Comparison of ENCODE assay signal across 21 mouse cellular contexts in genomic region chr10:76201416-76201815, GRCm38 (mm10). TPM values are rescaled to one million over a fixed set of nuclear protein-coding genes. Genes with fewer than 3 reads are reported as not detected.
"Had no signal": no experiment of that assay in that cellular context is flagged by ENCODE, and none has a peak within 500 bp of the region (broad histone marks: within the 10 kb centered on the region; RNA-seq: fewer than 3 reads in every experiment).

No protein-coding gene starts in this region.

- H3K9ac ChIP-seq: forebrain, embryonic 15.5 days; forebrain, postnatal 0 days; heart, embryonic 13.5 days; heart, embryonic 15.5 days; hindbrain, embryonic 13.5 days; hindbrain, embryonic 15.5 days; intestine, embryonic 15.5 days; limb, embryonic 13.5 days; limb, embryonic 15.5 days; liver, embryonic 12.5 days; liver, embryonic 14.5 days had no signal

- H3K36me3 ChIP-seq: heart, embryonic 15.5 days; intestine, embryonic 15.5 days; limb, embryonic 15.5 days; liver, embryonic 12.5 days had no signal

- ATAC-seq: forebrain, embryonic 15.5 days; hindbrain, postnatal 0 days; intestine, embryonic 15.5 days; intestine, postnatal 0 days; liver, embryonic 12.5 days had no signal

- H3K4me2 ChIP-seq: forebrain, embryonic 15.5 days; heart, embryonic 11.5 days; heart, embryonic 13.5 days; heart, embryonic 15.5 days; hindbrain, embryonic 13.5 days; hindbrain, embryonic 15.5 days; intestine, embryonic 15.5 days; limb, embryonic 13.5 days; limb, embryonic 15.5 days; liver, embryonic 12.5 days had no signal

- H3K4me1 ChIP-seq: forebrain, embryonic 15.5 days; heart, embryonic 13.5 days; heart, embryonic 15.5 days; hindbrain, embryonic 13.5 days; hindbrain, embryonic 15.5 days; intestine, embryonic 15.5 days; limb, embryonic 13.5 days; limb, embryonic 15.5 days; liver, embryonic 12.5 days had no signal

- H3K27ac ChIP-seq: forebrain, embryonic 15.5 days; heart, adult 2 months; heart, embryonic 13.5 days; heart, embryonic 15.5 days; hindbrain, embryonic 13.5 days; hindbrain, embryonic 15.5 days; hindbrain, postnatal 0 days; intestine, embryonic 15.5 days; limb, embryonic 13.5 days; limb, embryonic 15.5 days; liver, embryonic 12.5 days; liver, embryonic 14.5 days had no signal

- H3K4me3 ChIP-seq: forebrain, embryonic 15.5 days; heart, adult 2 months; heart, embryonic 13.5 days; heart, embryonic 15.5 days; hindbrain, embryonic 13.5 days; hindbrain, embryonic 15.5 days; intestine, embryonic 15.5 days; limb, embryonic 13.5 days; limb, embryonic 15.5 days; liver, embryonic 12.5 days had no signal

- H3K9me3 ChIP-seq: forebrain, embryonic 15.5 days; heart, embryonic 13.5 days; heart, embryonic 15.5 days; hindbrain, embryonic 13.5 days; hindbrain, embryonic 15.5 days; intestine, embryonic 15.5 days; limb, embryonic 13.5 days; limb, embryonic 15.5 days; liver, embryonic 12.5 days had no signal

- H3K27me3 ChIP-seq: forebrain, embryonic 15.5 days; heart, embryonic 15.5 days; hindbrain, embryonic 13.5 days; hindbrain, embryonic 15.5 days; intestine, embryonic 15.5 days; limb, embryonic 13.5 days; limb, embryonic 15.5 days had no signal

RNA-seq across cellular contexts. Expression of gene S100b, which starts 52.2 kb away (rescaled TPM):
- polyA plus RNA-seq: liver, adult 2 months; liver, embryonic 12.5 days had no signal

RNA-seq across cellular contexts. Expression of gene Slc5a4a, which starts 54.2 kb away (rescaled TPM):
- polyA plus RNA-seq: forebrain, embryonic 15.5 days; gonadal fat pad, adult 2 months; heart, adult 2 months; heart, embryonic 11.5 days; heart, embryonic 13.5 days; heart, embryonic 15.5 days; heart, postnatal 0 days; hindbrain, embryonic 11.5 days; hindbrain, embryonic 13.5 days; hindbrain, postnatal 0 days; intestine, embryonic 15.5 days; limb, embryonic 11.5 days; limb, embryonic 13.5 days; limb, embryonic 15.5 days; liver, adult 2 months; liver, embryonic 12.5 days; liver, embryonic 16.5 days had no signal
